Mouse (Mus musculus) urinary bladder, adult 18-20 months (tissue): ENCODE results near the gene Tmem56.
A peak's percentile ranks its signal among the peaks of the same experiment; 100 is the strongest.

Experiments used
- DNase-seq, 2 experiments: peaks; one replicate each; pipeline ENCODE4 v3.0.0; 2022; ENCODE audit warnings: low spot score in 2 of 2, mixed read lengths in 2 of 2

The Tmem56 gene

GRCm38 (mm10) chr3:121170631-121171030 lies 112.3 kb downstream of the Tmem56 start:
- no peak for DNase-seq

GRCm38 (mm10) chr3:121169092-121169942 lies 113.6 kb downstream of the Tmem56 start:
- DNase-seq: no peak

- no peak for DNase-seq
These were observed 114.3 kb downstream of the Tmem56 start for GRCm38 (mm10) chr3:121168581-121168980.

GRCm38 (mm10) chr3:121163271-121163819 lies 119.6 kb downstream of the Tmem56 start:
- DNase-seq: peak; percentile 10 to 50

- no peak for DNase-seq
These were observed 121.2 kb downstream of the Tmem56 start for GRCm38 (mm10) chr3:121161661-121162060.

GRCm38 (mm10) chr3:121160424-121160823 lies 122.5 kb downstream of the Tmem56 start:
- no peak for DNase-seq

GRCm38 (mm10) chr3:121159566-121159965 lies 123.3 kb downstream of the Tmem56 start:
- no peak for DNase-seq

GRCm38 (mm10) chr3:121158901-121159351 lies 124.0 kb downstream of the Tmem56 start:
- no peak for DNase-seq

- no peak for DNase-seq
These were observed 125.2 kb downstream of the Tmem56 start for GRCm38 (mm10) chr3:121157546-121158330.

- no peak for DNase-seq
These were observed 126.3 kb downstream of the Tmem56 start for GRCm38 (mm10) chr3:121156451-121157186.

GRCm38 (mm10) chr3:121156043-121156442 lies 126.9 kb downstream of the Tmem56 start:
- DNase-seq: no peak
